Mouse (Mus musculus) left cerebral cortex, adult 18-20 months (tissue): ENCODE data around the gene D230025D16Rik. TPM values are rescaled to one million over a fixed set of nuclear protein-coding genes. Genes with fewer than 3 reads are reported as not detected.
"Not testable (repeated sequence)": the region's sequence is repeated elsewhere in the genome, so short reads cannot be mapped to it uniquely, and the experiment has no call there.

Source experiments
- DNase-seq, 2 experiments: peaks; one replicate each; pipeline ENCODE4 v3.0.0; 2021 to 2022; ENCODE audit warnings: low spot score in 2 of 2, mixed read lengths in 1 of 2
- long read RNA-seq, 2 experiments: library from polyadenylated mRNA; stranded (forward); transcript quantifications; one replicate each; pipeline ENCODE4 v2.0.0; 2021
- total RNA-seq, 2 experiments: library from RNA; stranded (reverse); gene quantifications; 2 replicates each; pipeline ENCODE4 v1.2.3; 2021

The D230025D16Rik gene
- total RNA-seq, result 10 to 100 TPM; 37.0 to 40.0 TPM
- long read RNA-seq, experiment 1, transcript D230025D16Rik-201 (16 exons, 2,916 nt), result major isoform, 42 of 51 reads
- long read RNA-seq, experiment 1, partial matches to known transcripts, result 6 of 51 reads
- long read RNA-seq, experiment 1, other reads (novel, unspliced or antisense), result 3 of 51 reads
- long read RNA-seq, experiment 2, transcript D230025D16Rik-201 (16 exons, 2,916 nt), result major isoform, 20 of 21 reads
- long read RNA-seq, experiment 2, partial matches to known transcripts, result 0 of 21 reads
- long read RNA-seq, experiment 2, other reads (novel, unspliced or antisense), result 1 of 21 reads

DNA sequence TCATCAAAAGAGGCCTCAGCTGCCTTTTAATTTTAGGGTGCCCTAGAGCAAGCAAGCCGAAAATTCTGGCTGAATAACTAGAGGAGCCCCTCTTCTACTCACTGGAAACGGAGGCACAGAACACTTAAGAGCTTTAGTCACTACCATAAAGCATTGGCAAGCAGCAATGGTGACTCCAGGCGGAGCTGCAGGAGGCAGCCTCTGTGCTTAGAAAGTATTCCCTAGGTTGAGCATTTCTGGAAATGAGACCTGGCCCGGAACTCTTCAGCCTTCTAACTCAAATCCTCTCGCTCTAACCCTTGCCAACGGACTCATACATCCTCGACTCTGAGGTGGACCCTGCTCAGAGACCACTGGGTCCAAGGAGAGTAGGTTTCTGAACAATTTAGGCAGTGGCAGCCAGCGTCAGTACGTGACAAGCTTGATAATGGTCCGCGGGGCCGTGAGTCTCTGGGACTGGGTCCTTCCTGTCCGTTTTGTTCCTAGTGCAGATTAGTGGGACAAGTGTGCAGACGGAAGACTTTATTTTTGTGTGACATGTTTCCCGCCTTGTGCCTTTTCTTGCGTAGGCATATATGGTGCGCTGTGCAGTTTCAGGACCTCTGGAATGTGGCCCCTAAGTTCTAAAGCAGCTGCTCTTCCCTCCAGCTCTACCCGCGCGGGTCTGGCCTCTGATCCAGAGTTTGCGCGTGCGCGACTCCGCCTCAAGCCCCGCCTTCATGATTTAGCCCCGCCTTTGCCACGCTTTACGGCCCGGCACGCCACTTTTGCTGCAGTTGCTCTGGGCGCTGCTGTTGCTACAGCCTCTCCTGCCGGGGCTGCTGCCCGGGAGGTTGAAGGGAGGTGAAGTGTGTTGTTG, at the start of gene D230025D16Rik:
Gene D230025D16Rik (plus strand): TSS at position 733 of the 859 bp plus-strand sequence.
- peak; percentile 95 to 97 for DNase-seq

DNA sequence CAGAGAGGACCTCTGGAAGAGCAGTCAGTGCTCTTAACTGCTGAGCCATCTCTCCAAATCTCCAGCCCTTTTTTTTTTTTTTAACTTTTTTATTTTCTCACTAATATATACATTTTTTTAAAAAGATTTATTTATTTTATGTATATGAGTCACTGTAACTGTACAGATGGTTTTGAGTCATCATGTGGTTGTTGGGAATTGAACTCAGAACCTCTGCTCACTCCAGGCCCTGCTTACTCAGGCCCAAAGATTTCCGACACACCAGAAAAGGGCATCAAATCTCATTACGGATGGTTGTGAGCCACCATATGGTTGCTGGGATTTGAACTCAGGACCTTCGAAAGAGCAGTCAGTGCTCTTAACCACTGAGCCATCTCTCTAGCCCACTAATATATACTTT, 49.7 kb upstream of the D230025D16Rik start:
- DNase-seq, result not testable (repeated sequence)

DNA sequence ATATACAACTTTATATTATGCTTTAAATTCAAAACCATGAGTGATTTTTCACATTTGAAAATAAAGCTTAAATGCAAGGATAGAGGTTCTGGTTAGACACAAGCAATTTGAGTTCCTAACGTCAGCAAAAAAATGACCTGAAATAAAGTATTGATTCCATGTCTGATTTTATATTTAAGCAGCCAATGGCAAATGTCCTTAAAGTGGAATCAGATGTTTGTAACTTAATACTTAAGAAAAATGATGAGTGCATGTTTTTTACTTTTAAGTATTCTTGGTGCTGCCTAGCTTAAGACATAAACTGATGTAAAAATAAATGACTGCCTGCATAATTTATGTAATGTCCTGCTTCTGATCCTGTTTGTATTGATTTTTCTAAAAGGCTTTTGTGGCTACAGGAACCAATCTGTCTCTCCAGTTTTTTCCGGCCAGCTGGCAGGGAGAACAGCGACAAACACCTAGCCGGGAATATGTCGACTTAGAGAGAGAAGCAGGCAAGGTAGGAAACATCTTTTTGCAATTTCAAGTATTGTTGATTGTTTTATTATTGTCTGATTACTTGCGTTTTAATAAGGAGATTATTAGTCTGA, 46.6 kb upstream of the D230025D16Rik start:
- DNase-seq, result no peak

GRCm38 (mm10) chr8:105182201-105182600, 42.7 kb upstream of the D230025D16Rik start:
- no peak for DNase-seq

DNA sequence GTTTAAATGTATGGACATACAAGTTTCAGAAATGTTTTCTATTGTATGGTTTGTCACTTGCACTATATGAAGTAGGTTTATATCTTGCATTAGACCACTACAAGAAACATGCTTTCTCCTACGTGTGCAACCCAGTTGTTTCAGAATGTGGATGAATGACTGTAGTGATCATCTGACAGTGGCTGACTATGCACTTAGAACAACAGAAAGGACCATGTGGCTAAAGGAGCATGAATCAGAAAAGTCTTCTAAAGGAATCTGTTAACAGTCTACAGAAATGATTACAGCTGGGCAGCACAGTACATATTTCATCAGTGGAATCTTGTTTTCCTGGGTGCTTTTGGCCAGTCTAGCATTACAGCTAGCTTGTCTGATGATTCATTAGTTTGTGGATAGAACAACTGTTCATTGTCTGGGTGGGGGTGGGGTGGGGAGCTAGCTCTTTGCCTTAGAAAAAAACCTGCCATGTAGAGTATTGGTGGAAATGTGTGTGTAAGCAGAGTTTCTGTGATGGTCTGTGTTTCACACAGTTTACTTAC, 38.4 kb upstream of the D230025D16Rik start:
- no peak for DNase-seq

DNA sequence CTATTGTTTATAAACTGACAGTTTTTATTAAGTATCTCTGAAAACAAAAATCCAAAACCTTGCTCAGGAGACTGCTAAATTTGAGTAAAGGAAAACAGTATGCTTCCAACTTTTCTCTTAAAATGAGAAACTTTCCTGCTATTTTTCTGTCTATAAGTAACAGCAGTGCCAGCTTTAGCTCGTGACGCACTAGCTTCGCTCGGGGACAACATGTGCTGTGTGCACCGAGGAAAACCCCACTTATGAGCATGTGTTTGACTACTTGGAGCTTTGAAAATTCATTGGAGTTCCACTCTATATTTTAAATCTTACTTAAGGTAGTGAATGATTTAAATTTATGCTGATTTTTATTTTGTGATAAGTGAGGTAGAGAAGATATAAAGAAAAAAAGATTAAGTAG, 32.8 kb upstream of the D230025D16Rik start:
- no peak for DNase-seq

DNA sequence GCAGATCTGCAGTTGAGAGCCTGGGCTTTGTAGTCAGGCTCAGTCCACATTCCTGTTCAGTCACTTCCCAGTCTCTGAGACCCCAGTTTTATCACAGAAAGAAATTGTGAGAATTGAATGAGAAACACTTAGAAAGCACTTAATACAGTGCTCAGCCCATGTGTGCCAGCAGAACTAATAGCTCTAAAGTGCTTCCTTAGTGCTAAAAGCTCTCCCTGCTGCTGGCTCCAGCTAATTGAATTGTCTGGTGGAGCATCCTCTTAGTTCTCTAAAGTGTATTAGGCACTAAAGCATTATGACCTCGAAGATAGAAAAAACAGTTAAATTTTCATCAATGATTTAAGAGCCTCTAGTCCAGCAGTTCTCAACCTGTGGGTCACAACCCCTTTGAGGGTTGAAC, 19.2 kb upstream of the D230025D16Rik start:
- DNase-seq, result no peak

- no peak for DNase-seq
These were observed 18.1 kb upstream of the D230025D16Rik start for GRCm38 (mm10) chr8:105206766-105207275.

- DNase-seq, result no peak
These were observed 17.2 kb upstream of the D230025D16Rik start for GRCm38 (mm10) chr8:105207675-105208273.

GRCm38 (mm10) chr8:105209153-105210110, 15.5 kb upstream of the D230025D16Rik start:
- no peak for DNase-seq

DNA sequence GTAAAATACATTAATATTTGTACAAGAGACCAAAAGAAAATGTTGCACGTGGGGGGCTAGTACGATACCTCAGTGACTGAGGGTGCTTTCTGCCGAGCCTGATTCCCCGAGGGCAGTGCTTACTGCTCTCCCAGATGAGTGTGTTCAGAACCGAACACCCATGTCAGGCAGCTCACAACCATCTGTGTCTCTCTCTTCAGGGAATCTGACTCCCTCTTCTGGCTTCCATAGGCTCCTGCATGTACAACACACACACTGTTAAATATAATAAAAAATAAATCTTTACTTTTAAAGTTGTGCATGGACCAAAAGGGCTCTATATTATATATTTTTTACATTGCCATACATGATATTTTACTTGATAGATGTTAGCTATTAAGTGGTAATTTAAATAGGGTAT, 10.8 kb upstream of the D230025D16Rik start:
- no peak for DNase-seq

- no peak for DNase-seq
These were observed 6.9 kb upstream of the D230025D16Rik start for GRCm38 (mm10) chr8:105217926-105218522.

- no peak for DNase-seq
These were observed 1.1 kb upstream of the D230025D16Rik start for GRCm38 (mm10) chr8:105223850-105224249.

DNA sequence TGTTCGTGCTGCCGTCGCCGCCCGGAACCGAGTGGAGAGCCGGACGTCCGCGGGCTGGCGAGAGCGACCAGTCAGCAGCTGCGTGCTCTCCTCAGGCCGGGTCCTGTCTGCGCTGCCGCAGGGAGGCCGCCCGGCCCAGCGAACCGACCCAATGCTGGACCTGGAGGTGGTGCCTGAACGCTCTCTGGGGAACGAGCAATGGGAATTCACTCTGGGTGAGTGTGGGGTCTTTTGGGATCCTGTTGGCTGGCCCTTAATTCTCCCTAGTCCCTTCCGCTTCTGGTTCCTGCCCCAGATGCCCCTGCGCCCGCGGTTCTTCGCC, 288 bp downstream of the D230025D16Rik start:
- no peak for DNase-seq

DNA sequence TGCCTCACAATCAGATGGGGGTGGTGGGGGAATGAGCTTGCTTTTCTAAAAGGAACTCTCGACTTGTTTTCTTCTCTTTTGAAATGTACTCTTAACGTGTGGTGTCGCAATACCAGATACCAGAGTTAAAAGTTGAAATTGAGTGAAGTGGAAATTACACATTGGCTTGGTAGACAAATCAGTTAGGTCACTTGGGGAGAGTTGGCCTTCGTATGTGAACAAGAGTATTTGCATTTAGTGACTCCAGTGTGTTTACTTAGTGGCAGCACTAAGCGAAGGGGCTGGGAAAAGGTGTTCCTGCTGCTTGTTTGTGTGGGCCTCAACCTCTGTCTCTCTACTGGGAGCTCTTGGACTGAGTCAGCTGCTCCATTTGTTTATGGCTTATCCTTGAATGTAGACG, 972 bp downstream of the D230025D16Rik start:
- no peak for DNase-seq

DNA sequence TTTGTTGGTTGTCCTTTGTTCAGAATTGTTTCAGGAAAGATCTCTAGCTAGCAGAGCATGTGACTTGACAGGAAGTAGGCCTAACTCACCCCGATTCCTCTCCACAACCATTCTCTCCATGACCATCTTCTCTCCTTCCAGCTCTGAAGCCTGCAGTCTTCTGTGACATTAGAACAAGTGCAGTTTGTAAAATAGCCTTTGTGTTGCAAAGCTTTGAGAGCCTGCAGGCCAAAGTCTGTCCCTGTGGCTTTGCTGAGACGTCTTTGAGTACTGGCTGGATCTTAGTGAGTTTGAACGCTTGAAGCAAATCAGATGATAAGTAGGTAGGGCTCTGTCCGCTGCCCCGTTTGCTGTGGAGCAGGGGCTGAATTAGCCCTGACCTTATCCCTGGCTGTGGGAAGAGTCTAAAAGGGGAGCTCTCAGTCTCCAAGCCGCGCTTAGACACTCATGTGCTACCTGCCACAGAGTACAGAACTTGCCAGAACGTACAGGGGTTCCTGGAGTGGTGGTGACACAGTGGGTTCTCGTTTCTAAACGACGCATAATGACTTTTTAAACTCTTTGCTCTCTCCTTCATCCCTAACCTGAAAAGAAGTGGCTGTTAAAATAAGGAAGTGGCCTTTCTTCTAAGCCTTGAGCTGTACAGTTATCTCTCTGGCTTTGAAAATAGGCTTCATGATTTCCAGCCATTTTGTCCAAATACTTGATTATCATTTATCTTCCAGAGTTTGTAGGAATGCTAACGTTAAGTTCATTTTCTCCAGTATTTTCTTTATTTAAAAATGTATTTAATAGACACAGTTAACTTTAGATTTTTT, 6.8 kb downstream of the D230025D16Rik start:
- DNase-seq, result no peak

DNA sequence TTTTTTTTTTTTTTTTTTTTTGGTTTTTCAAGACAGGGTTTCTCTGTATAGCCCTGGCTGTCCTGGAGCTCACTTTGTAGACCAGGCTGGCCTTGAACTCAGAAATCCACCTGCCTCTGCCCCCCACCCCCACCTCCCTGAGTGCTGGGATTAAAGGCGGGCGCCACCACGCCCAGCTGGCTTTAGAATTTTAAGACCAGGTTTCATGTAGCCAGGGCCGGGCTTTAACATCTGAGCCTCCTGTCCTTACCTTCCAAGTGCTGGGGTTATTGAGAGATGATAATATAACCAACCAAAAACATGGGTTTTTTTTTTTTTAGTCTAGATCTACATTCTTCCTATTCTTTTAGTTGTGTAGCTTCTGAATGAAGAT, 7.4 kb downstream of the D230025D16Rik start:
- not testable (repeated sequence) for DNase-seq

DNA sequence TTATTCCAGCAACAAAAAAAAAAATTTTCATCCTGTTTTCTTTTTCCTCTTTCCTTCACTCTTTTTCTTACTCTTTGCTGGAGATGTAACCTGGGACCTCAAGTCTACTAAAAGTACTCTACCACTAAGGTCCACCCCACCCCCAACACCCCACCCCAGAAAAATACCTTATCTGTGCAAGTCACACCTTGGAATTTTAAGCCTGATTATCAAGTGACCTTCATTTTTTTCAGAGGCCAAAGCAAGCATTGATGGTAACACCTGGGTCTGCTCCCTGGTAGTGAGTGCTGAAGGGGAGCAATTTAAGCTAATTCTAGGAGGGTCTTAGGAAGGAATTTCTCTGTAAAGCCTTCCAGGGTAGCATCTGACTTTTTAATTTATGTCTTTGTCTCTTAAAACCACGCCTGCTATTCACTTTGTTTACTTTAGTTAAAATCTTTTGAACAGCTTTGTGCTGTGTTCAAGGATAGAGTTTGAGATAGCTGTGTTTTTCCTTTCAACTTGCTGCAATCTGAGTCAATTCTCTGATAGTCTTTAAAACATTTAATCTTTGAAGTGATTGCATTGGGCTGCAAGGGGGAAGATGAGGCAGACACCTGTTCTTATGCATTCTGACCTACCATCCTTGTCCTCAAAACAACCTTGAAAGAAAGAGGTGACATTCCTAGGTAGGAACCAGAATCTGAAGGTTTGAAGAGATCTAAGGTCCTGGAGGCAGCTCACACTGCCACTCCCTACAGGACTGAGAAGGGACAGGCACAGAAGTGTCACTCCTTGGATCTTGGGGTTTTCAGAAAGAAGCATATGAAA, 8.4 kb downstream of the D230025D16Rik start:
- DNase-seq, result no peak
